Mouse (Mus musculus) G1E (cell line): ENCODE measurements around the gene Nop58.

ENCODE experiments used
- CTCF ChIP-seq: IDR thresholded peaks from 2 replicates; pipeline ENCODE4 v1.5.1; 2012; ENCODE audit warnings: low read depth, low read length, inconsistent platforms, mixed read lengths
- TAL1 ChIP-seq: conservative IDR thresholded peaks from 2 replicates; pipeline ENCODE4 v1.6.1; 2012; ENCODE audit warnings: low read depth, low read length, inconsistent platforms, mixed read lengths

- TF ChIP-seq CTCF = no peak
- TF ChIP-seq TAL1 = no peak
These were observed 11.1 kb upstream of the Nop58 start for GRCm38 (mm10) chr1:59673661-59674060.
